Mouse (Mus musculus): ENCODE data around the gene Gstp1. TPM values are rescaled to one million over a fixed set of nuclear protein-coding genes. Genes with fewer than 3 reads are reported as not detected.
A peak's percentile ranks its signal among the peaks of the same experiment; 100 is the strongest.
"Not testable (repeated sequence)": the region's sequence is repeated elsewhere in the genome, so short reads cannot be mapped to it uniquely, and the experiment has no call there.

Gstp1 gene
- polyA plus RNA-seq, 1 experiment from 2014 or later: 372 TPM

DNA sequence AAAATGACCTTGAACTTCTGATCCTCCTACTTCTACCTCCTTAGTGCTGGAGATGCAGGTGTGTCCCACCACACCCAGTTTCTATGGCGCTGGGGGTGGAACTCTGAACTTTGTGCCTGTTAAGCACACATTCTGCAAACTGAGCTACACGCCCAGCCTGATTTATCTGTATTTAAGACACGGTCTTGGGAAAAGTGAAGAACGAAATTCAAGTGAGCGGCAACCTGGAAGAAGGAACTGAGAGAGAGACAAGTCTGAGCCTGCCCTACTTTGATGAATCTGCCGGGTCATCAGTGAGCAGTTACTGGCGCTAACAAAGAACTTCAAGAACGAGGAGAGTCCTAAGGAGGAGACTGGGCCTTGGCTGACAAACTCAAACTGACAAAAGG lies 9.1 kb upstream of the Gstp1 start:
- Histone ChIP-seq H3K27me3 (no peaks in the 10 kb centered on the region), H3K9me3 (no peaks in the 10 kb centered on the region), H3K36me3 (no peaks in the 10 kb centered on the region), H3K4me1 (replicated peaks) (no peaks in the 10 kb centered on the region), H3K4me3 (replicated peaks) (no peak overlapping the region), H3K4me2 (replicated peaks) (no peak overlapping the region), H3K9ac (replicated peaks) (no peak overlapping the region), H3K27ac (no peak overlapping the region)
- no peak for ATAC-seq
- 83% methylated on average over 8 of the region's 8 CpGs for WGBS

- no peak within 1 kb of the TSS for H3K27ac ChIP-seq
- no peak within 1 kb of the TSS for H3K4me2 ChIP-seq (replicated peaks)
- no peaks in the 10 kb centered on the region for H3K27me3 ChIP-seq
- ATAC-seq: no peak
- H3K4me3 ChIP-seq (replicated peaks): no peak within 1 kb of the TSS
- H3K36me3 ChIP-seq: no peaks in the 10 kb centered on the region
- H3K9ac ChIP-seq (replicated peaks): no peak within 1 kb of the TSS
- no peaks in the 10 kb centered on the region for H3K4me1 ChIP-seq (replicated peaks)
- no peaks in the 10 kb centered on the region for H3K9me3 ChIP-seq
- 58% methylated on average over 16 of the region's 16 CpGs for WGBS
These were observed 8.4 kb upstream of the Gstp1 start, which contains the start of gene Gstp2 for GRCm38 (mm10) chr19:4045966-4046865. Gstp2 (minus strand) TSS chr19:4046023.

- not testable (repeated sequence) for H3K36me3 ChIP-seq; H3K9ac ChIP-seq (replicated peaks); H3K27ac ChIP-seq; H3K4me3 ChIP-seq (replicated peaks); H3K4me1 ChIP-seq (replicated peaks); H3K9me3 ChIP-seq; H3K27me3 ChIP-seq; ATAC-seq; H3K4me2 ChIP-seq (replicated peaks)
- WGBS: 90% methylated on average over 5 of the region's 5 CpGs
These were observed 6.3 kb upstream of the Gstp1 start for GRCm38 (mm10) chr19:4044109-4044508.

GRCm38 (mm10) chr19:4042124-4042523 lies 4.3 kb upstream of the Gstp1 start:
- ATAC-seq: no peak
- H3K9ac ChIP-seq (replicated peaks): no peak overlapping the region
- H3K4me1 ChIP-seq (replicated peaks): peaks cover 12% of the 10 kb centered on the region
- H3K27me3 ChIP-seq: no peaks in the 10 kb centered on the region
- WGBS: 72% methylated on average over 14 of the region's 14 CpGs
- no peaks in the 10 kb centered on the region for H3K9me3 ChIP-seq
- H3K4me2 ChIP-seq (replicated peaks): no peak overlapping the region
- H3K36me3 ChIP-seq: no peaks in the 10 kb centered on the region
- no peak overlapping the region for H3K4me3 ChIP-seq (replicated peaks)
- no peak overlapping the region for H3K27ac ChIP-seq

DNA sequence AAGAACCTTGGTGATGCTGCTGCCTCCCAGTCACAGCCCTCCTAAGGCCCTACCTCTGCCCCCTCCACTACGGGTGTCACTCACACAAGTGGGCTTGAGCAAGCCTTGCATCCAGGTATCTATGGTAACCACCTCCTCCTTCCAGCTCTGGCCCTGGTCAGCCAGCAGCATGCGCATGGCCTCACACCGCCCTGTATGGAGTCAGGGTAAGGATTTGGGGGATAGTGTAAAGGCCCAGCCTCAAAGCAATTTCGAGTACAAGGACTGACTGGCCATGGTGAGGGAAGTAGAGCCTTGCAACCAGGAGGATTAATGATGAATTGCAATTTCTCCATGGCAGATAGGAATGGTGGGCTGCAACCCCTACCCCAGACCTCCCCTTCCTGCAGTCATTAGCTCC lies 3.7 kb upstream of the Gstp1 start:
- not testable (repeated sequence) for ATAC-seq, H3K36me3 ChIP-seq

GRCm38 (mm10) chr19:4040941-4041340 lies 3.2 kb upstream of the Gstp1 start:
- H3K27me3 ChIP-seq; H3K9ac ChIP-seq (replicated peaks); H3K9me3 ChIP-seq; H3K27ac ChIP-seq; H3K36me3 ChIP-seq; H3K4me2 ChIP-seq (replicated peaks); ATAC-seq; H3K4me3 ChIP-seq (replicated peaks): not testable (repeated sequence)
- WGBS: 88% methylated on average over 5 of the region's 5 CpGs
- peaks cover 18% of the 10 kb centered on the region for H3K4me1 ChIP-seq (replicated peaks)

More for the DNA sequence above, 3.7 kb upstream of the Gstp1 start:
- peaks cover 16% of the 10 kb centered on the region for H3K4me1 ChIP-seq (replicated peaks)
- not testable (repeated sequence) for H3K9ac ChIP-seq (replicated peaks); H3K4me3 ChIP-seq (replicated peaks); H3K27me3 ChIP-seq; H3K4me2 ChIP-seq (replicated peaks); H3K27ac ChIP-seq; H3K9me3 ChIP-seq
- WGBS: 88% methylated on average over 3 of the region's 4 CpGs

DNA sequence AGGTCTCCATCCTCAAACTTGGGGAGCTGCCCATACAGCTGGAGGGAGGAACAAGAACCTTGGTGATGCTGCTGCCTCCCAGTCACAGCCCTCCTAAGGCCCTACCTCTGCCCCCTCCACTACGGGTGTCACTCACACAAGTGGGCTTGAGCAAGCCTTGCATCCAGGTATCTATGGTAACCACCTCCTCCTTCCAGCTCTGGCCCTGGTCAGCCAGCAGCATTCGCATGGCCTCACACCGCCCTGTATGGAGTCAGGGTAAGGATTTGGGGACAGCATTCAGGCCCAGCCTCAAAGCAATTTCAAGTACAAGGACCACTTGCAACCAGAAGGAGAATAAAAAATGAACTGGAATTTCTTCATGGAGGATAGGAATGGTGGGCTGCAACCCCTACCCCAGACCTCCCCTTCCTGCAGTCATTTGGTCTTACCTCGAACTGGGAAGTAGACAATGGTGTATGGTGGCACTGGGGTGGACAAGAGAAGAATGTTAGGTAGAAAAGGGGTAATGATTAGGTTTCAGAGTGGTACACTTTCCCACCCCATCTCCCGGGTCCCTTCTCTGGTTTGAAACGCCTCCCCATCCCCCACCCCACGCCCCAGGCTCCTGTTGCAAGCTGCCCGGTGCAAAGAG lies 514 bp downstream of the Gstp1 start:
- WGBS: 28% methylated on average over 7 of the region's 8 CpGs
- H3K36me3 ChIP-seq, H3K9me3 ChIP-seq, H3K27me3 ChIP-seq: not testable (repeated sequence)
- Histone ChIP-seq H3K4me2 (replicated peaks) (peak overlapping the region; percentile 78), H3K4me1 (replicated peaks) (peaks cover 18% of the 10 kb centered on the region), H3K27ac (peak overlapping the region; percentile 67), H3K9ac (replicated peaks) (peak overlapping the region; percentile 74), H3K4me3 (replicated peaks) (peak overlapping the region; percentile 61)
- peak; percentile 53 for ATAC-seq

DNA sequence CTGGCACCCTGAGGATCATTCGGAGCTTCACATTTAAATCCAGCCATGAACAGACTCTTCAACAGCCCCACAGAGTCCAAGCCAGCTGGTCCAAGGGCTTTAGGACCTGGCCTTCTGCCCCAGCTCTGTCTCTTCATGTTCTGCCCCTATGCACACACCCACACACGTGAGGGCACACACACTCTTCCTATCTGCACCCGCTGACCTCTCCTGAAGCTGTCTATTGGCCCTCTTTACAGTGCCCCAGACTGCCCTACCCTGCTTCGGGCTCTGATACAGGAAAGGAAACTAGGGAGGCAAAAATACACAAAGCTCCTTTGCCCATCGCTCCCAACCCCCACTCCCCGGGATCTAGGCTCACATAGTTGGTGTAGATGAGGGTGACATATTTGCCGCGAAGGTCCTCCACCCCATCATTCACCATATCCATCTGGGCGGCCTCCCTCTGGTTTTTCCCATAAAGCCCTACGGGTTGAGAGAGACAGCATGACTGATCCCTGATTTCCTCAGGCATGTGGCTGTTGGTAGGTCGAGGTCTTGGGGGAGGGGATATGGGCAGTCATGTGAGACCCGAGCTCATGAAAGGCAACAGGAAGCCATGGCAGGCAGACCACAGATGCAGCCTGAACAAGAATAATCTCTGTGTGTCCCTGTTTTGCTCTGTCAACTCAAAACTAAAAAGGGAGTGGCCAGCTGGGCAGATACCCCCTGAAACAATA lies 1.3 kb downstream of the Gstp1 start:
- no peak for ATAC-seq
- H3K27ac ChIP-seq: no peak overlapping the region
- peaks cover 18% of the 10 kb centered on the region for H3K4me1 ChIP-seq (replicated peaks)
- 74% methylated on average over 12 of the region's 12 CpGs for WGBS
- H3K4me2 ChIP-seq (replicated peaks): peak overlapping the region; percentile 29
- no peak overlapping the region for H3K9ac ChIP-seq (replicated peaks)
- no peaks in the 10 kb centered on the region for H3K27me3 ChIP-seq
- H3K36me3 ChIP-seq: peaks cover 7% of the 10 kb centered on the region; the same call in 1 of the 2 replicates
- H3K4me3 ChIP-seq (replicated peaks): no peak overlapping the region
- H3K9me3 ChIP-seq: no peaks in the 10 kb centered on the region

GRCm38 (mm10) chr19:4033742-4034141 lies 4.0 kb downstream of the Gstp1 start:
- WGBS: 53% methylated on average over 5 of the region's 5 CpGs
- Histone ChIP-seq H3K9ac (replicated peaks) (no peak overlapping the region), H3K4me2 (replicated peaks) (no peak overlapping the region), H3K27me3 (no peaks in the 10 kb centered on the region), H3K4me1 (replicated peaks) (peaks cover 18% of the 10 kb centered on the region), H3K9me3 (no peaks in the 10 kb centered on the region), H3K36me3 (peaks cover 7% of the 10 kb centered on the region; the same call in 1 of the 2 replicates), H3K27ac (no peak overlapping the region), H3K4me3 (replicated peaks) (no peak overlapping the region)
- no peak for ATAC-seq

- Histone ChIP-seq H3K27me3 (no peaks in the 10 kb centered on the region), H3K4me1 (replicated peaks) (peaks cover 17% of the 10 kb centered on the region), H3K9ac (replicated peaks) (no peak overlapping the region), H3K36me3 (peaks cover 7% of the 10 kb centered on the region; the same call in 1 of the 2 replicates), H3K4me2 (replicated peaks) (no peak overlapping the region), H3K9me3 (no peaks in the 10 kb centered on the region), H3K27ac (no peak overlapping the region), H3K4me3 (replicated peaks) (no peak overlapping the region)
- no peak for ATAC-seq
- 88% methylated on average over 3 of the region's 3 CpGs for WGBS
These were observed 4.5 kb downstream of the Gstp1 start for GRCm38 (mm10) chr19:4033298-4033697.

- H3K4me1 ChIP-seq (replicated peaks): peaks cover 11% of the 10 kb centered on the region
- H3K4me3 ChIP-seq (replicated peaks): no peak overlapping the region
- H3K4me2 ChIP-seq (replicated peaks): no peak overlapping the region
- no peaks in the 10 kb centered on the region for H3K27me3 ChIP-seq
- H3K27ac ChIP-seq: no peak overlapping the region
- 45% methylated on average over 7 of the region's 7 CpGs for WGBS
- no peak overlapping the region for H3K9ac ChIP-seq (replicated peaks)
- H3K36me3 ChIP-seq: peaks cover 7% of the 10 kb centered on the region; the same call in 1 of the 2 replicates
- H3K9me3 ChIP-seq: no peaks in the 10 kb centered on the region
- no peak for ATAC-seq
These were observed 5.1 kb downstream of the Gstp1 start for GRCm38 (mm10) chr19:4032668-4033067.

DNA sequence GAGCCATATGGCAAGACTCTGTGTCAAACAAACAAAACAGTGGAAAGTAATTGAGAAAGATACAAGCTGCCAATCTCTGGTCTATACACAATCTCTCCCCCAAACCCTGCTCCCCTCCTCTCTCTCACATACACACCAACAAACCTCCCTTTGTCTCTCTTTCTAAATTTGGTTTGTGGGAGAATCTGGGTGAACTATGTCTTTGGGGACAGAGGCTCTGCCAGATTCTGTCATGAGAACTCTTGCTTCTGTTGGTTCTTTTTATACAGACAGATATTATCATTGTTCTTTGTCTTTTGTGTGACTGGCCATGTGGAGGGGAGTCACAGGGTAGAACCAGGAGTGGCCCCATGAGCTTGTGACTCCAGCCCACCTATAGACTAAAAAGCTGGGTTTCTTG lies 10.2 kb downstream of the Gstp1 start:
- Histone ChIP-seq H3K4me2 (replicated peaks) (no peak overlapping the region), H3K9ac (replicated peaks) (no peak overlapping the region), H3K4me3 (replicated peaks) (no peak overlapping the region), H3K27me3 (no peaks in the 10 kb centered on the region), H3K36me3 (no peaks in the 10 kb centered on the region), H3K27ac (no peak overlapping the region), H3K4me1 (replicated peaks) (no peaks in the 10 kb centered on the region), H3K9me3 (no peaks in the 10 kb centered on the region)
- ATAC-seq: no peak
